Mouse (Mus musculus) forebrain, postnatal 0 days (tissue): Measurements from ENCODE around the gene Dnmbp. TPM values are rescaled to one million over a fixed set of nuclear protein-coding genes. Genes with fewer than 3 reads are reported as not detected.

Source experiments
- ATAC-seq: fragments of 200-750 bp; cut with Nextera tagmentation; 2 replicates; pipeline ENCODE4 v1.8.0; 2017; ENCODE audit warnings: mild to moderate bottlenecking, moderate library complexity
- DNase-seq: peaks from one replicate; pipeline ENCODE4 v3.0.0-alpha.2; 2015
- H3K27ac ChIP-seq: fragments of 300-500 bp; sonication (generic); 2 replicates; pipeline ENCODE4 v1.5.1; 2014; ENCODE audit warnings: low read depth, mild to moderate bottlenecking, antibody characterized with exemption, low read length, moderate library complexity, mixed read lengths
- H3K27me3 ChIP-seq: fragments of 300-500 bp; sonication (generic); 2 replicates; pipeline ENCODE4 v1.6.1; 2014; ENCODE audit warnings: mild to moderate bottlenecking, low read length, mixed read lengths; ENCODE audit not compliant: insufficient read depth
- H3K36me3 ChIP-seq: fragments of 300-500 bp; sonication (generic); 2 replicates; pipeline ENCODE4 v1.6.1; 2014; ENCODE audit warnings: mild to moderate bottlenecking, moderate library complexity; ENCODE audit not compliant: insufficient read depth
- H3K4me1 ChIP-seq: fragments of 300-500 bp; sonication (generic); 2 replicates; pipeline ENCODE4 v1.6.1; 2014; ENCODE audit warnings: antibody characterized with exemption; ENCODE audit not compliant: insufficient read depth
- H3K4me2 ChIP-seq: fragments of 300-500 bp; sonication (generic); 2 replicates; pipeline ENCODE4 v1.6.1; 2014; ENCODE audit warnings: low read depth, mild to moderate bottlenecking, moderate library complexity
- H3K4me3 ChIP-seq: fragments of 300-500 bp; sonication (generic); 2 replicates; pipeline ENCODE4 v1.5.1; 2014; ENCODE audit warnings: low read depth, low read length, mixed read lengths
- H3K9ac ChIP-seq: fragments of 300-500 bp; sonication (generic); 2 replicates; pipeline ENCODE4 v1.6.1; 2014; ENCODE audit warnings: mild to moderate bottlenecking
- H3K9me3 ChIP-seq: fragments of 300-500 bp; sonication (generic); 2 replicates; pipeline ENCODE4 v1.6.1; 2016; ENCODE audit warnings: low read length
- CTCF ChIP-seq: sonication (generic); IDR thresholded peaks from 2 replicates; pipeline ENCODE4 v1.5.1; 2016; ENCODE audit warnings: antibody characterized with exemption, control low read depth, low read depth
- WGBS: fragments of 180-500 bp; shearing (Covaris S2); extraction: QIAGEN DNeasy Blood & Tissue Kit; methylation state at CpG from one replicate; pipeline ENCODE4 v1.1.7; 2014; 5-methylcytosine and 5-hydroxymethylcytosine counted together
- polyA plus RNA-seq: library from polyadenylated mRNA; unstranded; fragments of >200 nt; fragmentation: Nextera tagmentation; extraction: Ambion mirVana; gene quantifications from 2 replicates; pipeline ENCODE4 v1.2.1, GENCODE M21; 2015
- total RNA-seq: library from RNA; depleted of rRNA; stranded (reverse); fragments of >200 nt; gene quantifications from 2 replicates; pipeline ENCODE4 v1.2.3, GENCODE M21; 2014

Gene Dnmbp
- total and polyA plus RNA-seq, 2 experiments from 2014 or later = 5.2 to 12.7 TPM

GRCm38 (mm10) chr19:43887242-43887641 lies 52.7 kb downstream of the Dnmbp start:
- WGBS = 85% methylated on average over 5 of the region's 5 CpGs

GRCm38 (mm10) chr19:43886371-43887099 lies 53.5 kb downstream of the Dnmbp start:
- no peak overlapping the region for H3K4me3 ChIP-seq
- H3K4me1 ChIP-seq = no peaks in the 10 kb centered on the region
- no peak for TF ChIP-seq CTCF
- no peaks in the 10 kb centered on the region for H3K9me3 ChIP-seq
- no peak overlapping the region for H3K9ac ChIP-seq
- 78% methylated on average over 12 of the region's 12 CpGs for WGBS
- H3K27me3 ChIP-seq = no peaks in the 10 kb centered on the region
- DNase-seq = no peak
- H3K27ac ChIP-seq = no peak overlapping the region
- no peak overlapping the region for H3K4me2 ChIP-seq
- ATAC-seq = no peak
- H3K36me3 ChIP-seq = no peaks in the 10 kb centered on the region

More at GRCm38 (mm10) chr19:43887242-43887641, 52.7 kb downstream of the Dnmbp start:
- TF ChIP-seq CTCF = no peak
- ATAC-seq (no peak), DNase-seq (no peak)
- Histone ChIP-seq H3K9me3 (no peaks in the 10 kb centered on the region), H3K4me3 (no peak overlapping the region), H3K9ac (no peak overlapping the region), H3K36me3 (no peaks in the 10 kb centered on the region), H3K4me1 (no peaks in the 10 kb centered on the region), H3K4me2 (no peak overlapping the region), H3K27me3 (no peaks in the 10 kb centered on the region), H3K27ac (no peak overlapping the region)

- H3K4me3 ChIP-seq = no peak overlapping the region
- H3K4me1 ChIP-seq = 0 out of 2 replicates have a peak, but pooled peaks cover 2% of the 10 kb centered on the region
- no peak overlapping the region for H3K4me2 ChIP-seq
- 75% methylated on average over 13 of the region's 13 CpGs for WGBS
- H3K27me3 ChIP-seq = no peaks in the 10 kb centered on the region
- DNase-seq (no peak), ATAC-seq (no peak; the same call in 1 of the 2 replicates)
- H3K36me3 ChIP-seq = no peaks in the 10 kb centered on the region
- TF ChIP-seq CTCF = no peak
- H3K27ac ChIP-seq = no peak overlapping the region
- H3K9ac ChIP-seq = no peak overlapping the region
- H3K9me3 ChIP-seq = no peaks in the 10 kb centered on the region
These were observed 55.1 kb downstream of the Dnmbp start for GRCm38 (mm10) chr19:43884668-43885498.

- H3K4me3 ChIP-seq = peak overlapping the region; percentile 17; the same call in 1 of the 2 replicates
- H3K27ac ChIP-seq = no peak overlapping the region
- DNase-seq (no peak), ATAC-seq (no peak; the same call in 1 of the 2 replicates)
- H3K27me3 ChIP-seq = no peaks in the 10 kb centered on the region
- H3K9ac ChIP-seq = 0 out of 2 replicates have a peak overlapping the region, but pooled peaks have one; percentile 3
- no peaks in the 10 kb centered on the region for H3K36me3 ChIP-seq
- H3K4me1 ChIP-seq = 0 out of 2 replicates have a peak, but pooled peaks cover 5% of the 10 kb centered on the region
- no peaks in the 10 kb centered on the region for H3K9me3 ChIP-seq
- 18% methylated on average over 18 of the region's 18 CpGs for WGBS
- no peak for TF ChIP-seq CTCF
- H3K4me2 ChIP-seq = peak overlapping the region; percentile 38
These were observed 57.0 kb downstream of the Dnmbp start for GRCm38 (mm10) chr19:43882895-43883573.

GRCm38 (mm10) chr19:43881615-43882014 lies 58.4 kb downstream of the Dnmbp start:
- 87% methylated on average over 7 of the region's 7 CpGs for WGBS
- H3K27ac ChIP-seq = no peak overlapping the region

GRCm38 (mm10) chr19:43880420-43880819 lies 59.6 kb downstream of the Dnmbp start:
- peak overlapping the region; percentile 80; the same call in 1 of the 2 replicates for H3K4me2 ChIP-seq

More at GRCm38 (mm10) chr19:43881615-43882014, 58.4 kb downstream of the Dnmbp start:
- Histone ChIP-seq H3K36me3 (no peaks in the 10 kb centered on the region), H3K9ac (no peak overlapping the region), H3K4me2 (no peak overlapping the region), H3K9me3 (no peaks in the 10 kb centered on the region), H3K4me1 (0 out of 2 replicates have a peak, but pooled peaks cover 5% of the 10 kb centered on the region), H3K4me3 (no peak overlapping the region), H3K27me3 (no peaks in the 10 kb centered on the region)
- ATAC-seq (no peak), DNase-seq (no peak)
- peak; percentile 42 for TF ChIP-seq CTCF

More at GRCm38 (mm10) chr19:43880420-43880819, 59.6 kb downstream of the Dnmbp start:
- Histone ChIP-seq H3K27ac (no peak overlapping the region), H3K9ac (no peak overlapping the region), H3K4me3 (no peak overlapping the region), H3K27me3 (no peaks in the 10 kb centered on the region), H3K9me3 (no peaks in the 10 kb centered on the region), H3K4me1 (0 out of 2 replicates have a peak, but pooled peaks cover 5% of the 10 kb centered on the region), H3K36me3 (no peaks in the 10 kb centered on the region)
- ATAC-seq (no peak), DNase-seq (no peak)
- WGBS = 12% methylated on average over 3 of the region's 3 CpGs
- TF ChIP-seq CTCF = no peak
